Mouse (Mus musculus) gastrocnemius, postnatal 4 days (tissue): Measurements from ENCODE around the gene Vat1l. TPM values are rescaled to one million over a fixed set of nuclear protein-coding genes. Genes with fewer than 3 reads are reported as not detected.

ENCODE experiments used
- DNase-seq, 2 experiments: peaks; one replicate each; pipeline ENCODE4 v3.0.0; 2021 to 2022; ENCODE audit warnings: low spot score in 2 of 2, mixed read lengths in 2 of 2
- total RNA-seq, 2 experiments: library from RNA; stranded (reverse); gene quantifications; 2 replicates each; pipeline ENCODE4 v1.2.3; 2021

Gene Vat1l
- total RNA-seq, 2 experiments from 2014 or later: 3.6 to 4.9 TPM

- no peak for DNase-seq
Measured at GRCm38 (mm10) chr8:114387494-114387893, 182.1 kb downstream of the Vat1l start.

DNA sequence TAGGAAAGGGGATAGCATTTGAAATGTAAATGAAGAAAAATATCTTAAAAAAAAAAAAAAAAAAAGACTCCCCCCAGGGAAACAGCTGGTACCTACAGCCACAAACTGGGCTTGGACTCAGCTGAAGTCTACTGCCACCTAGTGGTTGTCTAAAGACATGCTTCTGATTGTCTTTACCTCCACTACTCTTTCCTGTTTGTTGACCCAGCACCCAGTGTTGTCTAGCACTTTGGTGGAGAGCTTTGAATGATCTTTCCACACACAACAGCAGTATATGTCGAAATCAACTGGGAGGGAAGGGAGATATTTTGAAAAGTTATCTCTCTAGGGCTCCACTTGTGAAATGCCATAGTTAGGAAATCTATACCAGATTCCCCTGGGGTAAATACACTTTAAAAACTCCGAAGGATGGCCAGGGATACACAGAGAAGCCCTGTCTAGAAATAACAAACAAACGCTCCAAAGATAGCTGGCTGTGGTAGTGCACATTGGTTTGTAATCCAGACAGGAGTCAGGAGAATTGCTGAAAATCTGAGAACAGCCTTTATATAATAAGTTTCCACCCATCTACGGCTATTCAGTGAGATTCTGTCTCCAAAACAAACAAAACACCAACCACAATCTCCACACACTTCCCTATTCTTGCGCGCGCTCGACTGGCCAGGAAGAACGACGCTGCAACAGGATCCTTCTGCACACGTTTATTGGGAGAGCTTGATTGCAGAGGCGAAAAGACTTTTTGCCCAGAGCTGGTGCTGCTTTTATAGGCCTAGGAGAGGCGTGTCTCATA, 185.2 kb downstream of the Vat1l start:
- no peak for DNase-seq

DNA sequence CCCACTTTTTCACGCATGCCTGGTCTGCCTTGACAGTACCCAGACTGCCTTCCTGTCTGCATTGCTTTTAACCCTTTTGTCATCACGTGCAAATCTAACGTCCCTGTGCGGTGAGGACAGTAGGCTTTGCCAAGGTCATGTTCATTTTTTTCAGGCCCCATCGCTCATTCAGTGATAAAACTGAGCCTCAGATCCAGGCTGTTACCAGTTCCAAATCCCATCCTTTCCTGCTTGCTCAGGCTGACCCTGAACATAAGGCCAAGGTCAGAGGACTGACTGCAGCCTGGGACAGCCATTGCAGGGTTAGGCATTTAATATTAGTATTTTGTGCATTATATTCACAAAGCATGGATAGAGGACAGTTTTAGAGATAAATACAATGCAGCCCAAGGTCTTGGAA, 192.9 kb downstream of the Vat1l start:
- DNase-seq: no peak

DNA sequence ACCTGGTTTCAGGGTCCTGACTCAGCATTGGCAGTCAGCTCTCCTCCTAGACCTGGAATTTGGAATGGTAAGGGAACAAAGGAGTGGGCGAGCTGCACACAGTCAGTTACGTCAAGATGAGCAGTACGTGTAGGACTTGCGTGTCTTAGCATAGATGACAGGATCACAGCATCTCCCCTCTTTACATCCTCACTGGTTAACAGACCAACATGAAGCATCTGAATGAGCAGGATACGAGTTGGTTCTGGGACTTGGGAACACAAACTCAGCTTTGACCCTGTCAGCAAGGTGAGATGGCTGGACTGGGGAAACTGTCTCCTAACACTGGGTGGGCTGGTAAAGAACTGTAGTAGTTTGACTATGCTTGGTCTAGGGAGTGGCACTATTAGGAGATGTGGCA, 193.9 kb downstream of the Vat1l start:
- no peak for DNase-seq

GRCm38 (mm10) chr8:114401679-114402078, 196.3 kb downstream of the Vat1l start:
- DNase-seq: no peak

GRCm38 (mm10) chr8:114411421-114411820, 206.0 kb downstream of the Vat1l start:
- no peak for DNase-seq

- no peak for DNase-seq
Measured at GRCm38 (mm10) chr8:114417786-114418185, 212.4 kb downstream of the Vat1l start, which contains the start of gene Clec3a. Clec3a (plus strand) TSS chr8:114418086.

DNA sequence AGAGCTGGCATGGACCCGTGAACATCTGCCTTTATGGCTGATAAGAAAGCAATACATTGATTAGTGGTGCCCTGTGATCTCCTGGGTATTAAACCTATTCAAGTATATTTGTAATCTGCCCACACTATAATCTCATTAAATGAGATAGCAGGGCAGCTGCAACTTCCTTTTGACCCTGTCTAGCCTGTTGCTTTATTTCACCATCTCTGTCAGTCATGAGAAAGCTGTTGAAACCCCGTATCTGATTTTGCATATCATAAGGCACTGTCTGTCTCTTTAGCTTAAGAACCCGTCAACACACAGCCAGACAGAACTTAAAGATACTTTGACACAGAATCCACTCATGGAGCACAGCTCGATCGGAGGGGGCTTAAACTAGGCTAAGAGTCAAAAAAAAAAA, 213.1 kb downstream of the Vat1l start:
- no peak for DNase-seq

GRCm38 (mm10) chr8:114418904-114419303, 213.5 kb downstream of the Vat1l start:
- DNase-seq: no peak

- no peak for DNase-seq
Measured at GRCm38 (mm10) chr8:114421544-114421943, 216.1 kb downstream of the Vat1l start.

Other genes starting within 250 kb of the Vat1l start
- 10 to 100 TPM; 10.7 to 13.4 TPM for gene Nudt7, start 72.1 kb upstream of the Vat1l start, total RNA-seq
- gene Clec3a, start 212.5 kb downstream of the Vat1l start, total RNA-seq: under 1 TPM in 1 of 2 experiments, not detected in 1; 0.86 TPM
- 10 to 100 TPM; 10.9 to 11.5 TPM for gene Wwox, start 234.0 kb downstream of the Vat1l start, total RNA-seq